Mouse (Mus musculus): Measurements from ENCODE around the gene Slc36a2.

DNA sequence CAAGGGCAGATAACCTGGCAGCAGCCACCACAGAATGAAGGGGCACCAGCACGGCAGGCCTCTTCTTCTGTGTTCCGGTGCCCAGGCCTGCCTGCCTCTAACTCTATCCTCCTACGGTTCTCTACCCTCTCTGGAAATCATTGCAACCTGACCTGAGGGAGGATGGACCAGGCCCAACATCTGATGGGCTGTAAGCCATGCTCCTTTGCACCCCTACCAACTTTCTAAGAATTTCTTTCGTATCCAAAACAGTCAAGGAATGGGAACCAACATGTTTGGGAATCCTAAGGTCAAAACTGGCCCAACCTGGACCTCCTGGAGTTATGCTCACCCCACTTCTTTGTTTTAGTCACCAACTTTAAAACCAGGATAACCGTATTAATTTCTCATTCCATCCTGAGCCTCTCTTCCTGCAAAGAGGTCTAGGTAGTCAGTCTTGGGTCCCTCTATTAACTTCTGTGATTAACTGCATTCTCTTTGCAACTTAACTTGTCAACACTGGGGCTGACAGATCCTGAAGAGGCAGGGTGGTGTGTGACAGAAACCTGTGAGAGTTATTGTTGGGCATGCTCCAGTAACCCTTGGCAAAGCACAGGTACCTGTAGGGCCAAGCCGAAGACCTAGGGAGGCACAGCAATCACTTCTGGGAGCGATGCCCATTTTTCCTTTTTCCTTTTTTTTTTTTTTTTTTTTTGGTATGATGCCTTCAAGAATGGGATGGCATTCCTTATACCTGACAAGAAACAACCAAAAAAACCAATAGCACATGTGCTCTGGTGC is 75.2 kb downstream of the Slc36a2 start:
- TF ChIP-seq CTCF (IDR thresholded peaks at IDR 0.05; ENCODE audit: low read depth) = no peak
- no peak for TF ChIP-seq EP300 (IDR thresholded peaks at IDR 0.05; ENCODE audit: low read depth)

Data from liver, postnatal 0 days (tissue).